Mouse (Mus musculus) ES-Bruce4 (cell line): Measurements from ENCODE around the gene Tex45. TPM values are rescaled to one million over a fixed set of nuclear protein-coding genes. Genes with fewer than 3 reads are reported as not detected.
A peak's percentile ranks its signal among the peaks of the same experiment; 100 is the strongest.

ENCODE experiments used
- H3K27ac ChIP-seq: 2 replicates; pipeline ENCODE4 v1.5.1; 2012; ENCODE audit warnings: low read length, inconsistent platforms; ENCODE audit not compliant: insufficient read depth
- H3K27me3 ChIP-seq: 2 replicates; pipeline ENCODE4 v1.6.1; 2012; ENCODE audit warnings: mild to moderate bottlenecking, low read length, inconsistent platforms; ENCODE audit not compliant: control insufficient read depth, poor library complexity, insufficient read depth, severe bottlenecking
- H3K36me3 ChIP-seq: 2 replicates; pipeline ENCODE4 v1.6.1; 2012; ENCODE audit warnings: inconsistent platforms, mild to moderate bottlenecking, low read length, moderate library complexity; ENCODE audit not compliant: control insufficient read depth, poor library complexity, insufficient read depth, severe bottlenecking
- H3K4me1 ChIP-seq: one replicate; pipeline ENCODE4 v1.8.1; 2011; ENCODE audit warnings: low read length; ENCODE audit not compliant: control insufficient read depth, insufficient read depth
- H3K4me3 ChIP-seq: 2 replicates; pipeline ENCODE4 v1.5.1; 2011; ENCODE audit warnings: low read depth, mild to moderate bottlenecking, low read length
- H3K9ac ChIP-seq: 2 replicates; pipeline ENCODE4 v1.6.1; 2012; ENCODE audit warnings: low read depth, mild to moderate bottlenecking, inconsistent platforms; ENCODE audit not compliant: poor library complexity, severe bottlenecking
- H3K9me3 ChIP-seq: replicated peaks from 2 replicates; pipeline ENCODE4 v1.6.1; 2012; ENCODE audit warnings: mild to moderate bottlenecking, low read length, inconsistent platforms; ENCODE audit not compliant: control insufficient read depth, poor library complexity, insufficient read depth, severe bottlenecking
- CTCF ChIP-seq: IDR thresholded peaks from one replicate; pipeline ENCODE4 v1.8.1; 2011; ENCODE audit warnings: low read depth, low read length
- EP300 ChIP-seq: IDR thresholded peaks from 2 replicates; pipeline ENCODE4 v1.6.1; 2011; ENCODE audit warnings: low read depth, low read length; ENCODE audit not compliant: insufficient read depth
- POLR2A ChIP-seq: IDR thresholded peaks from one replicate; pipeline ENCODE4 v1.8.1; 2011; ENCODE audit warnings: low read length; ENCODE audit not compliant: insufficient read depth
- polyA plus RNA-seq: library from polyadenylated mRNA; stranded (reverse); fragments of >200 nt; gene quantifications from 2 replicates; pipeline ENCODE4 v1.2.4, GENCODE M21; 2011; ENCODE audit warnings: low read depth; ENCODE audit not compliant: missing spikeins, insufficient read depth, insufficient read length

Gene Tex45
- 0.39 and 0.44 TPM in 2 replicates for polyA plus RNA-seq

GRCm38 (mm10) chr8:3470562-3470961 lies at the start of gene Tex45:
Tex45 (plus strand) TSS chr8:3470862.
- H3K9me3 ChIP-seq: no peaks in the 10 kb centered on the region
- H3K27me3 ChIP-seq: no peaks in the 10 kb centered on the region
- H3K27ac ChIP-seq: no peak within 1 kb of the TSS
- H3K9ac ChIP-seq: no peak within 1 kb of the TSS
- no peak for TF ChIP-seq POLR2A
- TF ChIP-seq CTCF: no peak
- TF ChIP-seq EP300: no peak
- H3K4me1 ChIP-seq: no peaks in the 10 kb centered on the region
- no peak within 1 kb of the TSS for H3K4me3 ChIP-seq
- no peaks in the 10 kb centered on the region for H3K36me3 ChIP-seq

- Histone ChIP-seq H3K4me1 (peaks cover 9% of the 10 kb centered on the region), H3K9ac (no peak overlapping the region), H3K27ac (no peak overlapping the region), H3K36me3 (0 out of 2 replicates have a peak, but pooled peaks cover 10% of the 10 kb centered on the region), H3K27me3 (no peaks in the 10 kb centered on the region), H3K4me3 (no peak overlapping the region), H3K9me3 (no peaks in the 10 kb centered on the region)
- TF ChIP-seq EP300 (no peak), CTCF (no peak), POLR2A (no peak)
Observed at GRCm38 (mm10) chr8:3421507-3421906, 49.2 kb upstream of the Tex45 start.

GRCm38 (mm10) chr8:3425217-3425616 lies 45.4 kb upstream of the Tex45 start:
- no peak for TF ChIP-seq POLR2A
- no peak for TF ChIP-seq EP300
- no peak for TF ChIP-seq CTCF
- Histone ChIP-seq H3K4me3 (no peak overlapping the region), H3K27me3 (no peaks in the 10 kb centered on the region), H3K4me1 (peaks cover 4% of the 10 kb centered on the region), H3K9ac (no peak overlapping the region), H3K36me3 (peaks cover 29% of the 10 kb centered on the region), H3K9me3 (no peaks in the 10 kb centered on the region), H3K27ac (no peak overlapping the region)

- no peaks in the 10 kb centered on the region for H3K27me3 ChIP-seq
- H3K9ac ChIP-seq: no peak overlapping the region
- H3K9me3 ChIP-seq: no peaks in the 10 kb centered on the region
- H3K36me3 ChIP-seq: peaks cover 34% of the 10 kb centered on the region
- no peak for TF ChIP-seq POLR2A
- TF ChIP-seq CTCF: no peak
- 0 out of 2 replicates have a peak overlapping the region, but pooled peaks have one; percentile 46 for H3K27ac ChIP-seq
- peaks cover 4% of the 10 kb centered on the region for H3K4me1 ChIP-seq
- no peak overlapping the region for H3K4me3 ChIP-seq
Observed at GRCm38 (mm10) chr8:3426211-3426610, 44.5 kb upstream of the Tex45 start.

GRCm38 (mm10) chr8:3428426-3428825 lies 42.2 kb upstream of the Tex45 start:
- TF ChIP-seq EP300 (no peak), POLR2A (no peak), CTCF (no peak)

GRCm38 (mm10) chr8:3429966-3430365 lies 40.7 kb upstream of the Tex45 start:
- H3K4me3 ChIP-seq: no peak overlapping the region
- H3K4me1 ChIP-seq: peaks cover 4% of the 10 kb centered on the region
- no peaks in the 10 kb centered on the region for H3K9me3 ChIP-seq
- H3K9ac ChIP-seq: no peak overlapping the region
- H3K36me3 ChIP-seq: peaks cover 64% of the 10 kb centered on the region
- no peaks in the 10 kb centered on the region for H3K27me3 ChIP-seq
- H3K27ac ChIP-seq: no peak overlapping the region
- TF ChIP-seq POLR2A (no peak), EP300 (no peak), CTCF (no peak)

More at GRCm38 (mm10) chr8:3428426-3428825, 42.2 kb upstream of the Tex45 start:
- no peak overlapping the region for H3K27ac ChIP-seq
- H3K4me1 ChIP-seq: peaks cover 4% of the 10 kb centered on the region
- H3K4me3 ChIP-seq: no peak overlapping the region
- H3K9me3 ChIP-seq: no peaks in the 10 kb centered on the region
- H3K36me3 ChIP-seq: peaks cover 53% of the 10 kb centered on the region
- no peak overlapping the region for H3K9ac ChIP-seq
- no peaks in the 10 kb centered on the region for H3K27me3 ChIP-seq
